ENCODE assay signal across 22 mouse cellular contexts in genomic region chr2:14065704-14066650, GRCm38 (mm10). TPM values are rescaled to one million over a fixed set of nuclear protein-coding genes. Genes with fewer than 3 reads are reported as not detected.
A peak's percentile ranks its signal among the peaks of the same experiment; 100 is the strongest.
DNase-seq lines count a peak whose midpoint lies in the region; ATAC-seq and TF ChIP-seq lines count a peak whose summit lies in the region.
"Had no signal": no experiment of that assay in that cellular context is flagged by ENCODE, and none has a peak within 500 bp of the region (broad histone marks: within the 10 kb centered on the region; RNA-seq: fewer than 3 reads in every experiment).

No protein-coding gene starts in this region.

- no peak overlapping the region for H3K4me2 ChIP-seq in midbrain, embryonic 11.5 days
- H3K4me2 ChIP-seq in midbrain, embryonic 15.5 days = no peak overlapping the region
- H3K4me2 ChIP-seq in intestine, embryonic 15.5 days (replicated peaks) = no peak overlapping the region
- H3K4me2 ChIP-seq: forebrain, embryonic 13.5 days; heart, embryonic 13.5 days; hindbrain, embryonic 12.5 days had no signal

- no peak overlapping the region for H3K27ac ChIP-seq in midbrain, embryonic 11.5 days (ENCODE audit: low read depth, low read length)
- no peak overlapping the region for H3K27ac ChIP-seq in midbrain, embryonic 15.5 days
- H3K27ac ChIP-seq in intestine, embryonic 15.5 days = no peak overlapping the region
- H3K27ac ChIP-seq in small intestine, adult 2 months (ENCODE audit: insufficient read depth, low read depth, low read length) = peak overlapping the region; percentile 49; the same call in 1 of the 2 replicates
- H3K27ac ChIP-seq in gastrocnemius, adult 2 months = no peak overlapping the region
- H3K27ac ChIP-seq: embryonic facial prominence, embryonic 10.5 days; forebrain, embryonic 13.5 days; heart, embryonic 13.5 days; hindbrain, embryonic 12.5 days had no signal

- no peak overlapping the region for H3K9ac ChIP-seq in midbrain, embryonic 11.5 days (ENCODE audit: low read length)
- H3K9ac ChIP-seq in midbrain, embryonic 15.5 days = no peak overlapping the region
- no peak overlapping the region for H3K9ac ChIP-seq in intestine, embryonic 15.5 days
- H3K9ac ChIP-seq: forebrain, embryonic 13.5 days; forebrain, postnatal 0 days; heart, embryonic 13.5 days; hindbrain, embryonic 12.5 days had no signal

- no peak for TF ChIP-seq POLR2A in small intestine, adult 2 months (IDR thresholded peaks at IDR 0.05; ENCODE audit: low read depth, low read length)

- TF ChIP-seq CTCF in small intestine, adult 2 months (IDR thresholded peaks at IDR 0.05; ENCODE audit: extremely low read depth, insufficient read length, insufficient replicate concordance, low read depth, low read length) = no peak
- TF ChIP-seq CTCF in gastrocnemius, adult 2 months (IDR thresholded peaks at IDR 0.05) = no peak

- ATAC-seq in midbrain, embryonic 11.5 days (ENCODE audit: low FRiP score) = no peak
- no peak for ATAC-seq in midbrain, embryonic 15.5 days (replicated peaks)
- peak; percentile 84 for ATAC-seq in intestine, embryonic 15.5 days
- ATAC-seq: activated CD4-positive, CD25-positive, alpha-beta regulatory T cell, adult 4 months; forebrain, embryonic 13.5 days; forebrain, postnatal 0 days; hindbrain, embryonic 16.5 days; Patski had no signal

- no peaks in the 10 kb centered on the region for H3K4me1 ChIP-seq in midbrain, embryonic 11.5 days (ENCODE audit: control insufficient read depth, insufficient read depth, low read length)
- no peaks in the 10 kb centered on the region for H3K4me1 ChIP-seq in midbrain, embryonic 15.5 days
- no peaks in the 10 kb centered on the region for H3K4me1 ChIP-seq in intestine, embryonic 15.5 days (replicated peaks)
- peaks cover 17% of the 10 kb centered on the region; the same call in 1 of the 2 replicates for H3K4me1 ChIP-seq in small intestine, adult 2 months (ENCODE audit: control insufficient read depth, insufficient read depth, insufficient read length, low read length)
- H3K4me1 ChIP-seq: embryonic facial prominence, embryonic 10.5 days; forebrain, embryonic 13.5 days; heart, embryonic 13.5 days; hindbrain, embryonic 12.5 days had no signal

- no peaks in the 10 kb centered on the region for H3K36me3 ChIP-seq in midbrain, embryonic 11.5 days (ENCODE audit: control insufficient read depth, insufficient read depth, low read length)
- no peaks in the 10 kb centered on the region for H3K36me3 ChIP-seq in midbrain, embryonic 15.5 days (replicated peaks)
- no peaks in the 10 kb centered on the region for H3K36me3 ChIP-seq in intestine, embryonic 15.5 days
- H3K36me3 ChIP-seq in small intestine, adult 2 months (ENCODE audit: control insufficient read depth, insufficient read depth, low read length) = no peaks in the 10 kb centered on the region
- H3K36me3 ChIP-seq: embryonic facial prominence, embryonic 10.5 days; heart, embryonic 13.5 days; hindbrain, embryonic 12.5 days had no signal

- intact Hi-C loops in gastrocnemius, adult 2 months (cut with DNase I) = no loop called here

- no peak overlapping the region for H3K4me3 ChIP-seq in midbrain, embryonic 11.5 days (ENCODE audit: low read depth, low read length)
- no peak overlapping the region for H3K4me3 ChIP-seq in midbrain, embryonic 15.5 days
- H3K4me3 ChIP-seq in intestine, embryonic 15.5 days (replicated peaks) = no peak overlapping the region
- H3K4me3 ChIP-seq in small intestine, adult 2 months (ENCODE audit: low read depth, low read length) = no peak overlapping the region
- no peak overlapping the region for H3K4me3 ChIP-seq in gastrocnemius, adult 2 months
- H3K4me3 ChIP-seq: embryonic facial prominence, embryonic 10.5 days; forebrain, embryonic 13.5 days; heart, embryonic 13.5 days; hindbrain, embryonic 12.5 days had no signal

- H3K27me3 ChIP-seq in midbrain, embryonic 11.5 days (ENCODE audit: control insufficient read depth, insufficient read depth, low read length) = no peaks in the 10 kb centered on the region
- no peaks in the 10 kb centered on the region for H3K27me3 ChIP-seq in midbrain, embryonic 15.5 days (replicated peaks)
- H3K27me3 ChIP-seq in intestine, embryonic 15.5 days (replicated peaks) = no peaks in the 10 kb centered on the region
- peaks cover 2% of the 10 kb centered on the region; the same call in 1 of the 2 replicates for H3K27me3 ChIP-seq in small intestine, adult 2 months (ENCODE audit: control insufficient read depth, insufficient read depth, low read length)
- H3K27me3 ChIP-seq: CH12.LX; forebrain, embryonic 13.5 days; heart, embryonic 13.5 days; hindbrain, embryonic 12.5 days had no signal

- no peaks in the 10 kb centered on the region for H3K9me3 ChIP-seq in midbrain, embryonic 11.5 days (ENCODE audit: control insufficient read depth, low read length)
- H3K9me3 ChIP-seq in midbrain, embryonic 15.5 days = no peaks in the 10 kb centered on the region
- H3K9me3 ChIP-seq in intestine, embryonic 15.5 days = no peaks in the 10 kb centered on the region
- H3K9me3 ChIP-seq: embryonic facial prominence, embryonic 10.5 days; forebrain, embryonic 13.5 days; heart, embryonic 13.5 days; hindbrain, embryonic 12.5 days had no signal

- DNase-seq in midbrain, embryonic 11.5 days (ENCODE audit: low spot score, missing footprints) = peak; percentile 19
- no peak for DNase-seq in gastrocnemius, adult 2 months
- no peak for DNase-seq in cerebellum, adult 8-10 months
- no peak for DNase-seq in embryo, embryonic 10.5 days (ENCODE audit: low spot score)
- DNase-seq: adrenal gland, adult 2 months; adrenal gland, postnatal 36 days; cerebellum, adult 9-10 months; cerebellum, postnatal 25 days; forebrain, postnatal 0 days; gastrocnemius, postnatal 25 days; heart, postnatal 36 days had no signal

- WGBS in midbrain, embryonic 11.5 days = 87% methylated on average over 2 of the region's 2 CpGs
- WGBS in midbrain, embryonic 15.5 days = 70% methylated on average over 2 of the region's 2 CpGs
- 31% methylated on average over 2 of the region's 2 CpGs for WGBS in intestine, embryonic 15.5 days
- 21% methylated on average over 2 of the region's 2 CpGs for WGBS in small intestine, adult 2 months

RNA-seq across cellular contexts. Expression of gene Stam, which starts 7.9 kb away (rescaled TPM):
- 103 and 109 TPM in 2 replicates for polyA plus RNA-seq in midbrain, embryonic 11.5 days (2014; fragmentation: Nextera tagmentation; extraction: Ambion mirVana)
- polyA plus RNA-seq in midbrain, embryonic 15.5 days (2015; fragmentation: Nextera tagmentation; extraction: Ambion mirVana) = 129 and 133 TPM in 2 replicates
- polyA plus RNA-seq in intestine, embryonic 15.5 days (2015; fragmentation: Nextera tagmentation; extraction: Ambion mirVana) = 55.4 and 61.0 TPM in 2 replicates
- polyA plus RNA-seq in small intestine, adult 2 months (2012; rRNA removed) = 5.0 and 9.6 TPM in 2 replicates
- total RNA-seq in gastrocnemius, adult 2 months (2021) = 10 to 100 TPM; 19.9 to 25.2 TPM

RNA-seq across cellular contexts. Expression of gene Hacd1, which starts 10.0 kb away (rescaled TPM):
- 43.9 and 46.3 TPM in 2 replicates for polyA plus RNA-seq in midbrain, embryonic 11.5 days (2014; fragmentation: Nextera tagmentation; extraction: Ambion mirVana)
- 71.6 and 73.2 TPM in 2 replicates for polyA plus RNA-seq in midbrain, embryonic 15.5 days (2015; fragmentation: Nextera tagmentation; extraction: Ambion mirVana)
- polyA plus RNA-seq in intestine, embryonic 15.5 days (2015; fragmentation: Nextera tagmentation; extraction: Ambion mirVana) = 114 and 120 TPM in 2 replicates
- 38.9 and 45.1 TPM in 2 replicates for polyA plus RNA-seq in small intestine, adult 2 months (2012; rRNA removed)
- total RNA-seq in gastrocnemius, adult 2 months (2021) = 100 to 1,000 TPM; 103 to 105 TPM
- polyA plus RNA-seq: activated CD4-positive, CD25-positive, alpha-beta regulatory T cell, adult 4 months had no signal
